Mouse (Mus musculus) erythroid progenitor cell, adult 5-6 weeks (primary cell): ENCODE measurements around the gene Ttc12. TPM values are rescaled to one million over a fixed set of nuclear protein-coding genes. Genes with fewer than 3 reads are reported as not detected.

Experiments
- ATAC-seq: replicated peaks from 2 replicates; pipeline ENCODE4 v1.8.0; 2016; ENCODE audit warnings: moderate number of reproducible peaks, mild to moderate bottlenecking, moderate TSS enrichment, inconsistent platforms; ENCODE audit not compliant: poor library complexity, low FRiP score, severe bottlenecking
- total RNA-seq, 2 experiments: library from RNA; stranded (forward) in 1 of 2; stranded (reverse) in 1 of 2; fragments of 150-400 nt in 1 of 2; fragments of 186-747, 209-891 nt in 1 of 2; gene quantifications; 2 replicates each; pipeline versions ENCODE4 v1.2.3 to v1.2.4; 2015 to 2017; ENCODE audit warnings: low replicate concordance in 2 of 2

The Ttc12 gene
- total RNA-seq, 2 experiments from 2014 or later: not detected

DNA sequence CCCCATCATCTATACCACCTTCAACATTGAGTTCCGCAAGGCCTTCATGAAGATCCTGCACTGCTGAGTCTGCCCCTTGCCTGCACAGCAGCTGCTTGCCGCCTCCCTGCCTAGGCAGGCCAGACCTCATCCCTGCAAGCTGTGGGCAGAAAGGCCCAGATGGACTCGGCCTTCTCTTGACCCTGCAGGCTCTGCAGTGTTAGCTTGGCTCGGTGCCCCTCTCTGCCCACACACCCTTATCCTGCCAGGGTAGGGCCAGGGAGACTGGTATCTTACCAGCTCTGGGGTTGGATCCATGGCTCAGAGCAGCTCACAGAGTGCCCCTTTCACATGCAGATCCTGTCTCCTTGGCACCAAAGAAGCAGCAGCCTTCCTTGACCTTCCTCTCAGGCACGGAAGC lies 79.0 kb downstream of the Ttc12 start:
- no peak for ATAC-seq

DNA sequence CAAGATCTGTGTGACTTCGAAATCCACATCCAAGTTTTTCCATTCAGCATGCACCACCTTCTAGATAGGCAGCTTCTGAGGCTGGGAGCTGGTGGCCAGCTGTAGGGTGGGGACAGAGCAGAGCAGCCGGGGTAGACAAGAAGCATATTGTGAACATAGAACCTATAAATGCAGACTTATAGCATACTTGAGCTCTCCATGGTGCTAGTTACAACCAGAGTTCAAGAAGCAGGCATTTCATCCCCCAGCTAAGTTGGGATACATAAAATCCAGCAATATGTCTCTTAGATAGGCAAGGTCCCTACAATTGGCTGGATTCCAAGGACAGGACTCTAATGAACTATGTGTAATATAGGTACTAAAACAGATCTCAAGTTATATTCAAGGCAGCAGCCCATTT lies 82.3 kb downstream of the Ttc12 start:
- ATAC-seq: no peak

DNA sequence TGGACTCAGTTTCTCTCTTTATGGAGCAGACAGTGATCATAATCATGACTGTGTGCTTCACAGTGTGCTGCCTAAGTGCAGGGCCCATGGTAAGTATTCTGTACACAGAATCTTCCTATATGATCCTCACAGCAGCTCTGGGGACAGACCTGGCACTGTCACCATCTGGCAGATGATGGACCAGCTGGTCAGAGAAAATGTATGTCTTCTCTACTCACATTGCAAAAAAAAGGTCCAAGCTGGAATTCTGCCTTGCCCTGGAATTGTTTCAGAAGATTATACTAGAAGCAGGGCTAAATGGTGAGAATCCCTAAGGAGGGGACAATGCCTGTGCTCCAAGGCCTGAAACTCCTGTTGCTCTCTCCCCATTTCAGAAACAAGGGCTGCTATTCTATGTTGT lies 90.0 kb downstream of the Ttc12 start:
- ATAC-seq: no peak

DNA sequence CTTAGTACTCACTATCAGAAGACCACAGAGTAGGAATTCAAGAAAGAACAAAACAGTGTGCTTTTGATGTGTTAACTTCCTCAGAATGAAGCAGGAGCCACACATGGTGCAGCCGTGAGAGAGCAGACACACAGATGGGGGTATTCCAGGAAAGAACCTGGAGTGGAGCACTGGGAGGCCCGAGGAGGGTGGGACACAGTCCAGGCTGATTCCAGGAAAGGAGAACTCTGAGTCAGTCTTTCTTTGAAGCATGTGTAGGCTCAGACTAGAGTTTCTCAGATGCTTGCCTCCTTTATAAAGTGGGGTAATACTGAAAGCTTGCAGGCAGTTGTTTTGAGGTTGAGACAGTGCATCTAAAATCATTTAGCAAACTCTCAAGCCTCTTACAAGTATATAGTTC lies 93.8 kb downstream of the Ttc12 start:
- ATAC-seq: no peak

Other genes starting within 250 kb of the Ttc12 start
- gene Gm4894, start 235.7 kb downstream of the Ttc12 start, total RNA-seq (2015; ENCODE audit: low replicate concordance): 1.8 TPM in 1 of 2 replicates, not detected in the other
- not detected in 2 replicates for gene Gm4894, start 235.7 kb downstream of the Ttc12 start, total RNA-seq (2017; ENCODE audit: low replicate concordance)
- not detected in 2 replicates for gene Drd2, start 145.6 kb downstream of the Ttc12 start, total RNA-seq (2015; ENCODE audit: low replicate concordance)
- not detected in 2 replicates for gene Drd2, start 145.6 kb downstream of the Ttc12 start, total RNA-seq (2017; ENCODE audit: low replicate concordance)
- gene Ankk1, start 59.2 kb downstream of the Ttc12 start, total RNA-seq (2015; ENCODE audit: low replicate concordance): not detected in 2 replicates
- not detected in 2 replicates for gene Ankk1, start 59.2 kb downstream of the Ttc12 start, total RNA-seq (2017; ENCODE audit: low replicate concordance)